Mouse (Mus musculus) left cerebral cortex, adult 9 months (tissue): Measurements from ENCODE around the gene Icam2.
A peak's percentile ranks its signal among the peaks of the same experiment; 100 is the strongest.

Experiments
- DNase-seq, 2 experiments: peaks; one replicate each; pipeline ENCODE4 v3.0.0; 2022; ENCODE audit warnings: low spot score in 2 of 2

Icam2 gene

GRCm38 (mm10) chr11:106391546-106392188 lies 3.8 kb upstream of the Icam2 start:
- peak in 1 of 2 experiments; percentile 74 for DNase-seq

- DNase-seq = no peak
These were observed 2.9 kb upstream of the Icam2 start for GRCm38 (mm10) chr11:106390757-106391156.

GRCm38 (mm10) chr11:106389611-106390010 lies 1.7 kb upstream of the Icam2 start:
- DNase-seq = no peak

GRCm38 (mm10) chr11:106387020-106387419 lies 855 bp downstream of the Icam2 start:
- no peak for DNase-seq

- no peak for DNase-seq
These were observed 1.5 kb downstream of the Icam2 start for GRCm38 (mm10) chr11:106386409-106386808.

- DNase-seq = no peak
These were observed 4.7 kb downstream of the Icam2 start for GRCm38 (mm10) chr11:106383051-106383790.

GRCm38 (mm10) chr11:106382424-106382823 lies 5.5 kb downstream of the Icam2 start:
- no peak for DNase-seq

- no peak for DNase-seq
These were observed 6.0 kb downstream of the Icam2 start for GRCm38 (mm10) chr11:106381883-106382282.

GRCm38 (mm10) chr11:106381011-106381410 lies 6.9 kb downstream of the Icam2 start:
- DNase-seq = no peak

GRCm38 (mm10) chr11:106374979-106375378 lies 12.9 kb downstream of the Icam2 start:
- no peak for DNase-seq

- DNase-seq = no peak
These were observed 13.3 kb downstream of the Icam2 start for GRCm38 (mm10) chr11:106374559-106374958.

- DNase-seq = no peak
These were observed 13.9 kb downstream of the Icam2 start for GRCm38 (mm10) chr11:106373998-106374397.

- DNase-seq = peak; percentile 7 to 76
These were observed 21.6 kb downstream of the Icam2 start for GRCm38 (mm10) chr11:106366316-106366715.

- no peak for DNase-seq
These were observed 22.5 kb downstream of the Icam2 start, which contains the start of gene Prr29 for GRCm38 (mm10) chr11:106365366-106365765. Gene Prr29 (plus strand): TSS chr11:106365472.

GRCm38 (mm10) chr11:106364712-106365111 lies 23.2 kb downstream of the Icam2 start:
- DNase-seq = no peak

- no peak for DNase-seq
These were observed 28.5 kb downstream of the Icam2 start for GRCm38 (mm10) chr11:106359350-106359749.

- DNase-seq = no peak
These were observed 32.3 kb downstream of the Icam2 start for GRCm38 (mm10) chr11:106355382-106356128.

GRCm38 (mm10) chr11:106354181-106354580 lies 33.7 kb downstream of the Icam2 start:
- DNase-seq = no peak

GRCm38 (mm10) chr11:106353188-106353587 lies 34.7 kb downstream of the Icam2 start, which contains the start of gene Scn4a:
Gene Scn4a (minus strand): TSS chr11:106353288.
- DNase-seq = no peak

GRCm38 (mm10) chr11:106351941-106352340 lies 35.9 kb downstream of the Icam2 start:
- no peak for DNase-seq

- DNase-seq = no peak
These were observed 36.6 kb downstream of the Icam2 start for GRCm38 (mm10) chr11:106351253-106351652.

- DNase-seq = no peak
These were observed 37.0 kb downstream of the Icam2 start for GRCm38 (mm10) chr11:106350853-106351252.
